Mouse (Mus musculus): ENCODE data around the gene Sox3. TPM values are rescaled to one million over a fixed set of nuclear protein-coding genes. Genes with fewer than 3 reads are reported as not detected.

Sox3 gene
- 22.5 and 49.7 TPM in 2 replicates for polyA plus RNA-seq (2012; rRNA removed)

GRCm38 (mm10) chrX:60892801-60893681 is at the start of gene Sox3:
TSS of gene Sox3 (minus strand) at chrX:60893430.

All from ovary, adult 2 months (tissue).